Mouse (Mus musculus) megakaryocyte, adult 5-6 weeks (primary cell): ENCODE results near the gene Snx3. TPM values are rescaled to one million over a fixed set of nuclear protein-coding genes. Genes with fewer than 3 reads are reported as not detected.

Source experiments
- ATAC-seq: 2 replicates; pipeline ENCODE4 v1.8.0; 2016; ENCODE audit warnings: mild to moderate bottlenecking, inconsistent platforms; ENCODE audit not compliant: poor library complexity, severe bottlenecking
- total RNA-seq, 2 experiments: library from RNA; stranded (forward) in 1 of 2; stranded (reverse) in 1 of 2; fragments of 153-499, 151-499 nt in 1 of 2; fragments of 221-1000, 200-1000 nt in 1 of 2; gene quantifications; 2 replicates each; pipeline versions ENCODE4 v1.2.3 to v1.2.4; 2015 to 2017

Gene Snx3
- total RNA-seq, 2 experiments from 2014 or later: 107 to 289 TPM

GRCm38 (mm10) chr10:42577525-42578280 is 75.9 kb downstream of the Snx3 start:
- ATAC-seq: no peak

- ATAC-seq: no peak
These were observed 76.4 kb downstream of the Snx3 start for GRCm38 (mm10) chr10:42578281-42578675.

- ATAC-seq: no peak
These were observed 77.1 kb downstream of the Snx3 start for GRCm38 (mm10) chr10:42578698-42579474.

GRCm38 (mm10) chr10:42579475-42580130 is 77.8 kb downstream of the Snx3 start:
- no peak for ATAC-seq

- no peak for ATAC-seq
These were observed 78.5 kb downstream of the Snx3 start for GRCm38 (mm10) chr10:42580131-42580950.

- no peak for ATAC-seq
These were observed 79.1 kb downstream of the Snx3 start for GRCm38 (mm10) chr10:42580951-42581277.

- ATAC-seq: no peak
These were observed 80.1 kb downstream of the Snx3 start for GRCm38 (mm10) chr10:42581694-42582565.

- ATAC-seq: no peak
These were observed 80.8 kb downstream of the Snx3 start for GRCm38 (mm10) chr10:42582566-42583110.

- no peak for ATAC-seq
These were observed 81.5 kb downstream of the Snx3 start, which contains the start of the genes Nr2e1 and Ostm1 for GRCm38 (mm10) chr10:42583157-42583872. Gene Nr2e1 (minus strand): TSS chr10:42583632. Gene Ostm1 (plus strand): TSS chr10:42583822.

GRCm38 (mm10) chr10:42583902-42584435 is 82.1 kb downstream of the Snx3 start:
- ATAC-seq: no peak

- no peak for ATAC-seq
These were observed 82.7 kb downstream of the Snx3 start for GRCm38 (mm10) chr10:42584436-42584983.

Other genes with a start within 250 kb of the Snx3 start
- 25.3 and 25.7 TPM in 2 replicates for gene Foxo3, start 225.3 kb upstream of the Snx3 start, total RNA-seq (2015)
- gene Foxo3, start 225.3 kb upstream of the Snx3 start, total RNA-seq (2017): 24.9 and 27.4 TPM in 2 replicates
- gene Afg1l, start 23.5 kb upstream of the Snx3 start, total RNA-seq (2015): 2.3 and 2.8 TPM in 2 replicates
- gene Afg1l, start 23.5 kb upstream of the Snx3 start, total RNA-seq (2017): 3.3 and 3.7 TPM in 2 replicates
- not detected in 2 replicates for gene Nr2e1, start 81.6 kb downstream of the Snx3 start, total RNA-seq (2015)
- gene Nr2e1, start 81.6 kb downstream of the Snx3 start, total RNA-seq (2017): not detected in 2 replicates
- gene Ostm1, start 81.8 kb downstream of the Snx3 start, total RNA-seq (2015): 63.0 and 70.6 TPM in 2 replicates
- gene Ostm1, start 81.8 kb downstream of the Snx3 start, total RNA-seq (2017): 80.5 and 83.1 TPM in 2 replicates